Mouse (Mus musculus): ENCODE results near the gene Atp6v0d1.
"Not testable (repeated sequence)": the region's sequence is repeated elsewhere in the genome, so short reads cannot be mapped to it uniquely, and the experiment has no call there.

The Atp6v0d1 gene

DNA sequence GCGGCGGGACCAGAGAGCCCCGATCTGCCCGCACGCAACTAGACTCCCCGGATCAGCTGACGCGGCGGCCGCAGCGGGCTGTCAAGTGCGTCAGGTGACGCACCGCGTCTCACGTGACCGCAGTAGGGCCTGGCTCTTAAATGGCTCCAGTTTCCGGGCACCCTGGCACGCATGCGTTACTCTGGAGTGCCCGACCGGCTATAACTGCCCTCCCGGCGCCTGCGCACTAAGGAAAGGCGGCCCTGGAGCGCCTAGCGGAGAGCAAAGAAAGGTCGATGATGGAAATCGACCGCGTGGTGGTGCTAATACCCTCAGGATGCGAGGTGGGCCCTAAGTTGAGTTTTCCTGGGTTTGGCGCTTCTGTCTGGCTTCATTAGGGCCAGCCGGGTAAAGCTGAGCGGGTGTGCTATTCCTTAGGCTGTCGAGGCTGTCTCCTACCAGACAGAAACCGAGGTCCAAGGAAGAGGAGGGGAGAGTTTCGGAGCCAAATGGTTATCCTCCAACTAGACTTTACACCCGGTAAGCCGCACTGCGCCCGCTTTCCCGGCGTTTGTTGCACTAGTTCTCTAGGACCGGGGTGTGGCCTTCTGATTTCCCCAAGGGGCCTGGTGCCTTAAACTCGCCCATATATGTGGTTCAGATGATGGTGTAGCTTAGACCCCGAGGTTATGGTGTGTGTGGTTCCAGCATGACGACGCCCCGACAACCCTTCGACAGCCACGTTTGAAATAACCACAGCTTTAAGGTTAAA lies at the start of gene Atp6v0d1:
Gene Atp6v0d1, minus strand, starts transcription at position 96 of the 751 bp plus-strand sequence.
- peak; percentile 100 for DNase-seq (ENCODE audit: low spot score)

DNA sequence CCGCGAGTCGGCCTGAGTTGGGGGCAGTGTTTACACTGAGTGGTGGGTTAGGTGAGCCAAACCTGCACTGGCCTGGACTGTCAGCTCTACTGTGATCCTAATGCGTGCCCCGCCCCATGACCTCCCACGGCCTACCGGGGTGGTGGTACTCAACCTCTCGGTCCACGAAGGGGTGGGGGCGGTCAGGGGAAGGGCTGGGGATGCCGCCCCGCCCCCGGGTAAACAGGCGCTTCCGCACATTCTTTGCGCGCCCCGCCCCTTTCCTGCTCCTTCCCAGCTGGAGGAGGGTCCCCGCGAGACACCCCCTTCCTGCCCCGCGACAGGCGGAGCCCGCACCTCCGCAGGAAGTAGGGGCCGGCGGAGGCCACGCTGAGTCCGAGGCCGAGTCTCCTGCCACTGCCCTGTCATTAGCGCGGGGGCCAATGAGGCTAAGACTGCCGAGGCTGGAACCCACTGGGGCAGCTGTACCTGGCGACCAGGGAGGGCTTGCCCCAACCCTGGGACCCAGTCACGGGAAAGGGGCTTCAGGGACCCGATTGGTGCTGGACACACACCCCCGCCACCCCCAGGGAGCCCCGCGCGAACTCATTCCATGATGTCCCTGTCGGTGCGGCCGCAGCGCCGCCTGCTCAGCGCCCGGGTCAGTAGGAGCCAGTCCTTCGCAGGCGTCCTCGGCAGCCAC lies 48.1 kb upstream of the Atp6v0d1 start:
- peak; percentile 72 for DNase-seq (ENCODE audit: low spot score)

DNA sequence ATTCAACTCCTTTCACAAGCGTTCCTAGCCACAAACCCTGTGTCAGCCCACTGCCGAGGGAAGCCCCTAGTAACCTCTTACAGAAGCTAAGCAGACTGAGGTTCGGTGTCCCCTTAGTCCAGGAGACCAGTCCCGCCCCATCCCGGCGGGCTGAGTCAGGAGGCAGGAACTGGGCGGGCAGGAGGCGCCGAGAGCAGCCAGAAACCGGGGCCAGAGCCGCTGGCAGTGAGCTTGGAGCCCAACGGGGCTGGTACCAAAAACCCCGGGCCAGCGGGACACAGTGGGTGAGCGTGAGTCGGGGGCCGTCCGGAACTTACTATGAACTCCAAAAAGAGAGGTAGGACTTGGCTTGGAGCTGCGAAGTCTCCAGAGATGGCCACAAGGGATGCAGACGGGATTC lies 47.2 kb upstream of the Atp6v0d1 start:
- DNase-seq (ENCODE audit: low spot score), result peak; percentile 56

DNA sequence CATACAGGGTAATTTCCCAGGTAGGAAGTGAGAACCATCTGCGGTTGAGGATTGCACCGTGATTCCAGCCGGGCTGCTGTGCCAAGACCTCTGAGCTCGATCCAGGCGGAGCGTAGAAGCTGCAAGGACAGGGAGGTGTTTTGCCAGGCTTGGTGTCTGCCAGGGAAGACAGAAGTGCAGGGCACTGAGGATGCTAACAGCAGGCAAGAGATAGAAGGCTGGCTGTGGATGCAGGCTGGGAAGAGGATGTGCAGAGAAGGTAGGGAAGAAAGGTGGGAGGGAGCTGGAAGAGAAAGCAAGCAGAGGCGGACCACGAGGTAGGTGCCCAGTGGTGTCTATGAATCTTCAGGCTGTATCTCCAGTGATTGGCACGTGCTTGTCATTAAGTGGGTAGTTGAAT lies 46.0 kb upstream of the Atp6v0d1 start:
- DNase-seq (ENCODE audit: low spot score), result no peak

DNA sequence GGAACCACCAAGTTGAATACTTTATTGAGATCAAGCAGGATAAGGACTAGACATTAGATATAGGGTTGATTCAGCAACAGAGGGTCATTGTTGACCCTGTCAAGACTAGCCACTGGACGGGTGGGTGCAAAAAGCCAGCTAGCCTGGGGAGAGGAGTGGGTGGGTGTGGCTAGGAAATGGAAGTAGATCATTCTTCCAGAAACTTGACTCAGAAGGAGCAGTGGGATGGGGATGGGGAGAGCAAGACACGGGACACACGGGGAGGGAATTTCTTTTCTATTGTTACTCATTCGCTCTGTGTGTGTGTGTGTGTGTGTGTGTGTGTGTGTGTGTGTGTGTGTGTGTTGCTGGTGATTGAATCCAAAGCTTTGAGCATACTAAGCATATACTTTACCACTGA lies 43.9 kb upstream of the Atp6v0d1 start:
- no peak for DNase-seq (ENCODE audit: low spot score)

DNA sequence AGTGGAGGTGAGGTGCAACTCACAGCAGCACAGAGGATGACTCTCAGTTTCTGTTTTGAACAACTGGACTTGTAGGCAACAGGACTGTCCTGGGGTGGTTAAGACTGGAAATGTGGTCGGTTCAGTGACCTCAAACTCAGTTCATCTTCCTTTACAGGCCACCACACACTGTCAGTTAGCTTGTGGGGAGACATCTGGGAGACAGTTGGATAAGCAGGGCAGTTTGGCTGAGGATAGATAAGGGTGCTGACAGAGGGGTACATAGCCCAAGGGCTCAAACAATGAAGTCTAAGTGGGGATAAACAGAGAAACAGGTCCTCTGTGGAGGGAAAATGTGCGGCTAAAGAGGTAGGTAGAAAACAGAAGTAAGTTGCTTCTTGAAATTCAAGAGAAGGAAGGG lies 43.5 kb upstream of the Atp6v0d1 start:
- DNase-seq (ENCODE audit: low spot score), result no peak

DNA sequence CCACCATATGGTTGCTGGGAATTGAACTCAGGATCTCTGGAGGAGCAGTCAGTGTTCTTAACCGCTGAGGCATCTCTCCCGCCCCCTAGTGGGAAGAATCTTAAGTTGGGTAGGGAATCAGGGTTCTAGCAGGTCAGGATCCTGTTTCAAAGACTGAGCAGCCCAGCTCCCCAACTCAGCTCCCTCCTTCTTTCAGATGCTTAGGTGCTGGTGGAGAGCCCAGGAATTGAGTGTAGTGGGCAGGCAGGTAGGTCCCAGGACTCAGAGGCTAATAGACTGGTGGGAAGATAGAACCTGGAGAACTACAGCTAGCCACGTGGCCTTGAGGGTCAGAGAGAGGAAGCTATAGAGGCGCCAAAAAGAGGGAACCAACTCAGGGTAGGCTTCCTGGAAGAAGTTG lies 41.8 kb upstream of the Atp6v0d1 start:
- DNase-seq (ENCODE audit: low spot score), result no peak

GRCm38 (mm10) chr8:105607062-105607461 lies 41.2 kb upstream of the Atp6v0d1 start:
- no peak for DNase-seq (ENCODE audit: low spot score)

DNA sequence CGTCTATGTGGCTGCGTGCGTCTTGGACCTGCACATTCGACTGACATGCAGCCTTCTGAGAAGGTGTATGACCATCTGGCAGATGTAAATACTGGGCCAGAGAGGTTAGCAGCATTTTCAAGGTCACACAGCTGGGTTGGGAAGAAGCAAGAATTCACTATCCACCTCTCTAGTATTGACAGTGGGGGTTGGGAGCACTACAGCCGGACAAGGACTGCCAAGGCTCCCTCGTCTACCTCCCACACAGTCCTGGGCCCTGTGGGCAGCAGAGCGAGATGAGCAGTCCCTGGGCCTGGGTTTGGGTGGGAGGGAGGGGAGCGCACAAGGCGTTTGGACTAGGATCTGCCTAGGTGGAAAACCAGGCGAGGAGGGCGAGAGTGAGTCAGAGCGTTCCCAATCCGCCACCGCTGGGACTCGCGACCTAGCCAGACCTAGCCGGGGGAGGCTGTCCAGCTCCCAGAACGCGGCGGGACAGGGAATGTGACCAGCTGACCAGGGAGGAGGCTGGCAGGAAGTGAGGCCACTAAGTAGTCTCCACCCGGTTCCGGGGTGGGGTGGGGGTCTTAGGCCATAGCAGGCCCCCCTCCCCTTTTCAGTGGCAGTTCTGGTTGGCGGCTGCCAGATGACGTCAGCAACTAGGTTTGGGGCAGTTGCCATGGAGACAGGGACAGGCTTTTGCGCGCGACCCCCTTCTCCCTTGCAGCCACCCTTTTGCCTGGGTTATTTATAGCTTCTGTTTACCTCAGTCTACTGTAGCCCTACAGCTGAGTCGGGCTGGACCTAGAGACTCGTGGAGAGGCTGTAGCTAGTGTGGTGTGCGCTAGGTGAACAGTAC lies 40.6 kb upstream of the Atp6v0d1 start:
- DNase-seq (ENCODE audit: low spot score), result peak; percentile 74

DNA sequence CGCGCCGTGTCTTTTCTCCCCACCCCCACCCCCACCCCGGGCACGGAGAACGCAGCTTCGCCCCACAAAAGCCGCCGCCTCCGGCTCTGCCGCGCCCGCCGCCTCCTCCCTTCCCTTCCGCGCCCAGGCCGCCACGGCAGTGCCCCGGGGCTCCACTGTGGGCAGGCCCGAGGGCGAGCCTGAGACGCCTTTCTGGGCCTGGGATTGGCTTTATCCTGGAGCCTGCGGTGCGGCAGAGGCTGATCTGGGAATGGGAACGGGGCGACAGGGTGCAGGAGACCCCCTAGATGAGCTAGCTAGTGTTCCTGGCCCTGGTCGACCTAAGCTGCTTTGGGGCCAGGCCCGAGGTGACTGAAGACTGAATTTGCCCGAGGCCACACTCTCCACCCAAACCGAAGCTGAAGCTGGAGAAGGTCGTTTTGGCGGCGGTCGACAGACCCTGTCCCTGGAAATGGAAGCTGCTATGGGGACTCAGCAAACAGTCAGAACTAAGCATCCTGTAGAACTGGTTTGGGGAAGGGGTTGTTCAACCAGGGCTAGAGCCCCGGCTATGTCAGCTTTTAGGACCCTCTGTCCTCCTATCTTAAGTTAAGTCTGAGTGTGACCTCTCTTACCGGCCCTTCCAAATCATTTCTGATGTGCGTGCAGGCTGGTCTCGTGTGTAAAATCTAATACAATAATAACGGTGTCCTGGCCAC lies 39.8 kb upstream of the Atp6v0d1 start:
- DNase-seq (ENCODE audit: low spot score), result peak; percentile 48

- peak; percentile 76 for DNase-seq (ENCODE audit: low spot score)
These were observed 39.0 kb upstream of the Atp6v0d1 start, which contains the start of gene Ripor1 for GRCm38 (mm10) chr8:105604804-105605381. Gene Ripor1, plus strand, starts transcription at chr8:105605255.

DNA sequence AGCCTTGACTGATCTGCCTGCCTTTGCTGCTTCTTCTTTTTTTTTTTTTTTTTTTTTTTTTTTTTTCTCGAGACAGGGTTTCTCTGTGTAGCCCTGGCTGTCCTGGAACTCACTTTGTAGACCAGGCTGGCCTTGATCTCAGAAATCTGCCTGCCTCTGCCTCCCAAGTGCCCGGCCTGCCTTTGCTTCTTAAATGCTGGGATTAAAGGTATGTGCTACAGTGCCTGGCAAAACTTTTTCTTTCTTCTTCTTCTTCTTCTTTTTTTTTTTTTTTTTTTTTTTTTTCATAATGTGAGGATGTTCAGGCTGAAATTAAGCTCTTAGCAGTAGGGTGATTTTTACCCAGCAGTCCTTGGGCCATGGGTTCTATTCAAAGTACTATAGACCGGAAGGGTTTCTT lies 36.7 kb upstream of the Atp6v0d1 start:
- not testable (repeated sequence) for DNase-seq (ENCODE audit: low spot score)

DNA sequence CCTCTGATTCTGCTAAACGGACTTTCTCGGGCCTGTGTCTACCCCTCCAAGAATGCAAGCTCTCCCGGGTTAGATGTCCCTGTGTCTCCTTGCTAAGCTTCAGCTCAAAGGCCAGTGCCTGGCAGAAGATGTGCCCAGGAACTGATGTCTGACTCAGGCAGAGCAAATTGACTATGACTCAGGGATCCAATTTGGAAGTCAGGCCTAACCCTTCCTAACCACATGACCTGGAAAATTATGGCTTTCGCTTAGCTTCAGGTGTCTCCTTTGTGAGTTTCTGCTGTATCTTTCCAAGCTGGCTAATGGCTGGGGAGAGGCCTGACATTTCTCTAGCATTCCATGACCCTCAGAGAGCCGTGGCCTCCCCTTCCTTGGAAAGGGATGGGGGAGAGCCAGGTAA lies 35.5 kb upstream of the Atp6v0d1 start:
- DNase-seq (ENCODE audit: low spot score), result no peak

DNA sequence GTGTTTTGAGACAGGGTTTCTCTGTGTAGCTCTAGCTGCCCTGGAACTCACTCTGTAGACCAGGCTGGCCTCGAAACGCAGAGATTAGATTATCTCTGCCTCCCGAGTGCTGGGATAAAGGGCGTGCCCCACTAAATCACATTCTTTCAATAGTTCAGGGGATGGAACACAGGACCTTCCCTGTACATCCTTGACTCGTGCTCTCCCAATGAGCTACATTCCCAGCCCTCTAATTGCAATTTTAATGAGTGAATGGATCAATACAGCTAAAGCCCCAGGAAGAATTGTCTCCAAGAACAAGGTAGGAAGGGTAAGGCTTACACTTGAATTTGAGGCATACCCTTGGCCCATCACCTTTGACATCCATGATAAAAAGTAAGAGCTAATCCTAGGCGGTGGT lies 32.9 kb upstream of the Atp6v0d1 start:
- DNase-seq (ENCODE audit: low spot score), result no peak

- peak; percentile 70 for DNase-seq (ENCODE audit: low spot score)
These were observed 30.7 kb upstream of the Atp6v0d1 start for GRCm38 (mm10) chr8:105596362-105597034.

DNA sequence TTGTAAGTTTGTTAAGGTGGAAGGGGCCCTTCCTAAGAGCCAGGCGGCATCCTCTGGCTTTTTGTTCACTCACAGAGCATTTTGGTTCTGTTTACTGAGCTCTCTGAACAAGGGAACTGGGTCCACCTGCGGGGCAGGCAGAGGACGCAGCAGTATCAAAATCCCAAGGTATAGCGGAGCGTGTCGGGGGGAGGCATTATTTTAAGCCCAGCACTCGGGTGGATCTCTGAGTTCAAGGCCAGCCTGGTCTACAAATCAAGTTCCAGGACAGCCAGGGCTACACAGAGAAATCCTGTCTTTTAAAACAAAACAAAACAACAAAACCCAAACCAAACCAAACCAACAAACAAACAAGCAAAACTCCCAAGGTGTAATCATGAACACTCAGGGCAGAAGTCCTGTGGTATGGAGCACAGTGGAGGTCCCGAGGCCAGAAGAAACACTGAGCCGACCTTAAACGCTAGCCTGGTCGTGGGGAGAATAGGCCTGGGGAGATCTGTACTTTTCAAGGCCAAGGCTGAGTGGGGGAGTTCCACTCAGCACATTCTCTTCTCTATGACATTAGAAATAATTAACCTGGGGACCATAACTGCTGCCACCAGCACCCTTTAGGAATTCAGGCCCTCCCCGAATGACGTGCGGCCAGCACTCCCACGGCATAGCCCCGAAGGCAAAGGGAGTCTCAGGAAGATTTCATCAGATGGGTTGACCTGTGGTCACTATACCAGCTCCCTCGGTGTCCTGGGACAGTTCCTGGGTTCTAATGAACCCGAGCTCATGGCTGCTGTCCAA lies 28.8 kb upstream of the Atp6v0d1 start:
- DNase-seq (ENCODE audit: low spot score), result no peak

- peak; percentile 56 for DNase-seq (ENCODE audit: low spot score)
These were observed 28.0 kb upstream of the Atp6v0d1 start for GRCm38 (mm10) chr8:105593859-105594258.

DNA sequence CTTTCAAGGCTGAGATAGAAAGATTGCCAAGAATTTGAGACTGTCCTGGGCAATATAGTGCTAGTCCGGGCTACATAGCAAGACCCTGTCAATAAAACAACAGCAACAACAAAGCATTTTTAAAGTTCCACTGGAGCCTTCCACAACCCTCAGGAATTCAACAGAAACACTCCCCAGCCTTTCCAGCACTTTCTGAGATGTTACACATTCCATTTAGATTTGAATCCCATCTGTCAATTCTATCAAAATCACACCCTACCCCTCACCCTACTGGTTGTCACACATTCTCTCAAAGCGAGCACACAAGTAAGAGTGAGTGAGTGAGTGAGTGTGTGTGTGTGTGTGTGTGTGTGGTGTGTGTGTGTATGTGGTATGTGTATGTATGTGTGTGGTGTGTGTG lies 26.6 kb upstream of the Atp6v0d1 start:
- no peak for DNase-seq (ENCODE audit: low spot score)

DNA sequence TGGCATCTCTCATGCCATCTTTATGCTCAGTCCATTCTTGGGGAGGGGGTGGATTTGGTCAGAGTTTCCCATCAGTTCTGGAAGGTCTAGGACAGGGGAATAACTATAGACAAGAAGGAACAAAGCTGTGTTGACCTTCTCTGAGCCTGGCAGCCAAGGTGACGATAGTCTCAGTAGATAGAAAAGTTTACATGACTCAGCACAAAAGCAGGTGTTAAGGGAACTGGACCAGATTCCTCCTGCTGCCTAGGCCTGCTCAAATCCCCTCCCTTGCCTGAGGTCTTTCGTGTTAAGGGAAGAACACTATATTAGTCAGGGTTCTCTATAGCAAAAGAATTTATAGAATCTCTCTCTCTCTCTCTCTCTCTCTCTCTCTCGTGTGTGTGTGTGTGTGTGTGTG lies 13.9 kb upstream of the Atp6v0d1 start:
- no peak for DNase-seq (ENCODE audit: low spot score)

DNA sequence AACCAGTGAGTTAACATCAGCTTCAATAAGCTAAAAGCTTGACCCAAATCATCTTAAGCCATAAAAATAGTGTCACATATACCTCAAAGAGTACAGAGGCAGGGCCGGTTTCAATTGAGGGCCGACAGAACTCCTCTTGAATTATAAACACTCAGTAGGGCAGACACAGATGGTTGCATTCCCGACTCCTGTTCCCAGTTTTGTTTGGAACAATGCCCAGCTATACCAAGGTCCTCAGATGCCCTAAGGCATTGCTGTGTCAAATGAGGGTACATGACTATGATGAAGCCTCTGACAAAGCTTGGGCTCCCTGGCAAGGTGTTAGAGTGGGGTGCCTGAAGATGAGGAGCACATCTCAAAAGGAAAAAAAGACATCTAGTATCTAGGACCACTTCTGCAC lies 9.7 kb upstream of the Atp6v0d1 start:
- DNase-seq (ENCODE audit: low spot score), result no peak
